Mouse (Mus musculus): ENCODE results near the gene Ppp1cb.

GRCm38 (mm10) chr5:32438564-32438922 lies 20.1 kb upstream of the Ppp1cb start:
- TF ChIP-seq CTCF (IDR thresholded peaks at IDR 0.05; ENCODE audit: borderline replicate concordance, extremely low read depth, insufficient read depth, insufficient read length) = no peak
- no peak for TF ChIP-seq POLR2A (IDR thresholded peaks at IDR 0.05; ENCODE audit: borderline replicate concordance, extremely low read depth, insufficient read depth, insufficient read length, poor library complexity, severe bottlenecking)

Measured in brain, embryonic 14.5 days (tissue).